Mouse (Mus musculus) forebrain, postnatal 0 days (tissue): Measurements from ENCODE around the gene Pfdn2. TPM values are rescaled to one million over a fixed set of nuclear protein-coding genes. Genes with fewer than 3 reads are reported as not detected.
A peak's percentile ranks its signal among the peaks of the same experiment; 100 is the strongest.
"Not testable (repeated sequence)": the region's sequence is repeated elsewhere in the genome, so short reads cannot be mapped to it uniquely, and the experiment has no call there.

Experiments used
- ATAC-seq: fragments of 200-750 bp; cut with Nextera tagmentation; 2 replicates; pipeline ENCODE4 v1.8.0; 2017; ENCODE audit warnings: mild to moderate bottlenecking, moderate library complexity
- DNase-seq: peaks from one replicate; pipeline ENCODE4 v3.0.0-alpha.2; 2015
- H3K27ac ChIP-seq: fragments of 300-500 bp; sonication (generic); 2 replicates; pipeline ENCODE4 v1.5.1; 2014; ENCODE audit warnings: low read depth, mild to moderate bottlenecking, antibody characterized with exemption, low read length, moderate library complexity, mixed read lengths
- H3K27me3 ChIP-seq: fragments of 300-500 bp; sonication (generic); 2 replicates; pipeline ENCODE4 v1.6.1; 2014; ENCODE audit warnings: mild to moderate bottlenecking, low read length, mixed read lengths; ENCODE audit not compliant: insufficient read depth
- H3K36me3 ChIP-seq: fragments of 300-500 bp; sonication (generic); 2 replicates; pipeline ENCODE4 v1.6.1; 2014; ENCODE audit warnings: mild to moderate bottlenecking, moderate library complexity; ENCODE audit not compliant: insufficient read depth
- H3K4me1 ChIP-seq: fragments of 300-500 bp; sonication (generic); 2 replicates; pipeline ENCODE4 v1.6.1; 2014; ENCODE audit warnings: antibody characterized with exemption; ENCODE audit not compliant: insufficient read depth
- H3K4me2 ChIP-seq: fragments of 300-500 bp; sonication (generic); 2 replicates; pipeline ENCODE4 v1.6.1; 2014; ENCODE audit warnings: low read depth, mild to moderate bottlenecking, moderate library complexity
- H3K4me3 ChIP-seq: fragments of 300-500 bp; sonication (generic); 2 replicates; pipeline ENCODE4 v1.5.1; 2014; ENCODE audit warnings: low read depth, low read length, mixed read lengths
- H3K9ac ChIP-seq: fragments of 300-500 bp; sonication (generic); 2 replicates; pipeline ENCODE4 v1.6.1; 2014; ENCODE audit warnings: mild to moderate bottlenecking
- H3K9me3 ChIP-seq: fragments of 300-500 bp; sonication (generic); 2 replicates; pipeline ENCODE4 v1.6.1; 2016; ENCODE audit warnings: low read length
- CTCF ChIP-seq: sonication (generic); IDR thresholded peaks from 2 replicates; pipeline ENCODE4 v1.5.1; 2016; ENCODE audit warnings: antibody characterized with exemption, control low read depth, low read depth
- WGBS: fragments of 180-500 bp; shearing (Covaris S2); extraction: QIAGEN DNeasy Blood & Tissue Kit; methylation state at CpG from one replicate; pipeline ENCODE4 v1.1.7; 2014; 5-methylcytosine and 5-hydroxymethylcytosine counted together
- polyA plus RNA-seq: library from polyadenylated mRNA; unstranded; fragments of >200 nt; fragmentation: Nextera tagmentation; extraction: Ambion mirVana; gene quantifications from 2 replicates; pipeline ENCODE4 v1.2.1, GENCODE M21; 2015
- total RNA-seq: library from RNA; depleted of rRNA; stranded (reverse); fragments of >200 nt; gene quantifications from 2 replicates; pipeline ENCODE4 v1.2.3, GENCODE M21; 2014; rRNA removed

The Pfdn2 gene
- 18.2 and 27.0 TPM in 2 replicates for total RNA-seq
- 143 and 146 TPM in 2 replicates for polyA plus RNA-seq

- Histone ChIP-seq H3K9me3 (peaks cover 7% of the 10 kb centered on the region; the same call in 1 of the 2 replicates), H3K27me3 (no peaks in the 10 kb centered on the region), H3K4me1 (peaks cover 16% of the 10 kb centered on the region), H3K36me3 (peaks cover 33% of the 10 kb centered on the region), H3K27ac (peak within 1 kb of the TSS; percentile 69), H3K9ac (peak within 1 kb of the TSS; percentile 77), H3K4me3 (peak within 1 kb of the TSS; percentile 93), H3K4me2 (peak within 1 kb of the TSS; percentile 68)
- peak; percentile 94 for DNase-seq
- WGBS, result 1% methylated on average over 52 of the region's 53 CpGs
- peak; percentile 98 for ATAC-seq
- TF ChIP-seq CTCF, result no peak
Observed at GRCm38 (mm10) chr1:171345225-171346094, at the start of gene Pfdn2, which contains the start of gene Nit1. Gene Pfdn2 (plus strand): TSS chr1:171345670. Gene Nit1 (minus strand): TSS chr1:171345646.

- Histone ChIP-seq H3K27ac (no peak overlapping the region), H3K36me3 (no peaks in the 10 kb centered on the region), H3K27me3 (peaks cover 6% of the 10 kb centered on the region; the same call in 1 of the 2 replicates), H3K4me1 (peaks cover 7% of the 10 kb centered on the region), H3K4me2 (no peak overlapping the region), H3K9me3 (no peaks in the 10 kb centered on the region), H3K4me3 (no peak overlapping the region), H3K9ac (no peak overlapping the region)
- TF ChIP-seq CTCF, result no peak
- DNase-seq, result no peak
- no peak for ATAC-seq
- 64% methylated on average over 3 of the region's 3 CpGs for WGBS
Observed at GRCm38 (mm10) chr1:171298226-171298625, 47.2 kb upstream of the Pfdn2 start.

GRCm38 (mm10) chr1:171306157-171306556 lies 39.3 kb upstream of the Pfdn2 start:
- H3K27me3 ChIP-seq, H3K9ac ChIP-seq, H3K36me3 ChIP-seq, H3K4me3 ChIP-seq, H3K27ac ChIP-seq, H3K4me1 ChIP-seq, H3K4me2 ChIP-seq, ATAC-seq, H3K9me3 ChIP-seq, DNase-seq: not testable (repeated sequence)
- 69% methylated on average over 5 of the region's 5 CpGs for WGBS

GRCm38 (mm10) chr1:171309321-171309720 lies 36.1 kb upstream of the Pfdn2 start:
- no peak overlapping the region for H3K9ac ChIP-seq
- no peaks in the 10 kb centered on the region for H3K36me3 ChIP-seq
- DNase-seq, result no peak
- H3K27me3 ChIP-seq, result no peaks in the 10 kb centered on the region
- no peaks in the 10 kb centered on the region for H3K9me3 ChIP-seq
- no peak overlapping the region for H3K27ac ChIP-seq
- TF ChIP-seq CTCF, result no peak
- no peak overlapping the region for H3K4me3 ChIP-seq
- H3K4me1 ChIP-seq, result no peaks in the 10 kb centered on the region
- ATAC-seq, result no peak
- WGBS, result 60% methylated on average over 2 of the region's 2 CpGs
- H3K4me2 ChIP-seq, result no peak overlapping the region

GRCm38 (mm10) chr1:171319748-171320147 lies 25.7 kb upstream of the Pfdn2 start:
- no peaks in the 10 kb centered on the region for H3K9me3 ChIP-seq
- H3K4me1 ChIP-seq, result no peaks in the 10 kb centered on the region
- ATAC-seq (no peak), DNase-seq (no peak)
- TF ChIP-seq CTCF, result no peak
- H3K4me2 ChIP-seq, result no peak overlapping the region
- H3K27me3 ChIP-seq, result no peaks in the 10 kb centered on the region
- H3K27ac ChIP-seq, result no peak overlapping the region
- no peak overlapping the region for H3K9ac ChIP-seq
- WGBS, result 12% methylated on average over 7 of the region's 7 CpGs
- H3K4me3 ChIP-seq, result no peak overlapping the region
- H3K36me3 ChIP-seq, result no peaks in the 10 kb centered on the region

- 12% methylated on average over 5 of the region's 5 CpGs for WGBS
- no peak overlapping the region for H3K4me2 ChIP-seq
- H3K27ac ChIP-seq, result no peak overlapping the region
- DNase-seq (no peak), ATAC-seq (no peak)
- TF ChIP-seq CTCF, result no peak
- no peak overlapping the region for H3K4me3 ChIP-seq
- H3K27me3 ChIP-seq, result no peaks in the 10 kb centered on the region
- H3K36me3 ChIP-seq, result no peaks in the 10 kb centered on the region
- H3K9ac ChIP-seq, result no peak overlapping the region
- H3K9me3 ChIP-seq, result no peaks in the 10 kb centered on the region
- H3K4me1 ChIP-seq, result no peaks in the 10 kb centered on the region
Observed at GRCm38 (mm10) chr1:171320151-171320550, 25.3 kb upstream of the Pfdn2 start.

GRCm38 (mm10) chr1:171321415-171321814 lies 24.1 kb upstream of the Pfdn2 start:
- DNase-seq, result peak; percentile 47
- peak; percentile 18; the same call in 1 of the 2 replicates for ATAC-seq
- TF ChIP-seq CTCF, result peak; percentile 70
- Histone ChIP-seq H3K36me3 (no peaks in the 10 kb centered on the region), H3K4me1 (no peaks in the 10 kb centered on the region), H3K9me3 (no peaks in the 10 kb centered on the region), H3K9ac (no peak overlapping the region), H3K27me3 (no peaks in the 10 kb centered on the region), H3K4me2 (no peak overlapping the region), H3K27ac (no peak overlapping the region), H3K4me3 (no peak overlapping the region)
